Mouse (Mus musculus): ENCODE measurements around the gene Zcchc7. TPM values are rescaled to one million over a fixed set of nuclear protein-coding genes. Genes with fewer than 3 reads are reported as not detected.

The Zcchc7 gene
- total and polyA plus RNA-seq, 2 experiments from 2014 or later: 17.3 to 34.5 TPM

- no peak overlapping the region for H3K4me3 ChIP-seq (ENCODE audit: low read depth, low read length)
- H3K27me3 ChIP-seq (ENCODE audit: insufficient read depth, low read length): no peaks in the 10 kb centered on the region; the same call in 1 of the 2 replicates
- H3K9ac ChIP-seq (replicated peaks; ENCODE audit: low read length, poor library complexity, severe bottlenecking): no peak overlapping the region
- no peaks in the 10 kb centered on the region for H3K4me1 ChIP-seq (ENCODE audit: insufficient read depth, low read length)
- H3K27ac ChIP-seq (ENCODE audit: low read depth, low read length): no peak overlapping the region
- H3K4me2 ChIP-seq (ENCODE audit: low read depth, low read length, poor library complexity, severe bottlenecking): no peak overlapping the region
- TF ChIP-seq CTCF (IDR thresholded peaks at IDR 0.05): no peak
- no peaks in the 10 kb centered on the region for H3K9me3 ChIP-seq (ENCODE audit: low read length)
- no peak for ATAC-seq (ENCODE audit: low FRiP score)
- DNase-seq (ENCODE audit: low spot score): no peak
- 83% methylated on average over 3 of the region's 3 CpGs for WGBS
- H3K36me3 ChIP-seq (ENCODE audit: insufficient read depth, low read length): no peaks in the 10 kb centered on the region
Measured at GRCm38 (mm10) chr4:44777101-44777500, 21.4 kb downstream of the Zcchc7 start.

DNA sequence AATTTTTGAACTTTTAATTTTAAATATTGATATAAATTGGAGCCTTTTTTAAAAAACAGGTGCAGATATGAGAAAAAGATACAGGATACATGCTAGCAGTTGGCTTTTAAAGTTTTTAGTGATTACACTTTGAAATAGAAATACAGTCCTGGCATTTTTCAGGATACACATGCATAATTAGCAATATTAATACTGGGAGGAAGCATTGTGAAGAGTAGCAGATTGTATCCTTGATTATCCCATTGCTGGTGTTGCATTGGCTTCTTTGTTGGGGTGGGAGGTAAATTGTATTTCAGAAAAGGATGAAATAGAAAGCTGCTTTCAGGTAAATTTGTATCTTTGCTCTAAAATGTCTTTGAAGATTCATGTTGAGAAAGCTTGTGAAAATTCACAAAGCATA, 22.0 kb downstream of the Zcchc7 start:
- no peaks in the 10 kb centered on the region for H3K36me3 ChIP-seq (ENCODE audit: insufficient read depth, low read length)
- TF ChIP-seq CTCF (IDR thresholded peaks at IDR 0.05): no peak
- H3K4me1 ChIP-seq (ENCODE audit: insufficient read depth, low read length): no peaks in the 10 kb centered on the region
- no peak overlapping the region for H3K27ac ChIP-seq (ENCODE audit: low read depth, low read length)
- no peak overlapping the region for H3K9ac ChIP-seq (replicated peaks; ENCODE audit: low read length, poor library complexity, severe bottlenecking)
- H3K27me3 ChIP-seq (ENCODE audit: insufficient read depth, low read length): no peaks in the 10 kb centered on the region; the same call in 1 of the 2 replicates
- H3K4me2 ChIP-seq (ENCODE audit: low read depth, low read length, poor library complexity, severe bottlenecking): no peak overlapping the region
- no peaks in the 10 kb centered on the region for H3K9me3 ChIP-seq (ENCODE audit: low read length)
- no peak overlapping the region for H3K4me3 ChIP-seq (ENCODE audit: low read depth, low read length)
- DNase-seq (ENCODE audit: low spot score) (no peak), ATAC-seq (ENCODE audit: low FRiP score) (no peak)

GRCm38 (mm10) chr4:44778316-44778715, 22.6 kb downstream of the Zcchc7 start:
- Histone ChIP-seq H3K9me3 (ENCODE audit: low read length) (no peaks in the 10 kb centered on the region), H3K4me3 (ENCODE audit: low read depth, low read length) (no peak overlapping the region), H3K36me3 (ENCODE audit: insufficient read depth, low read length) (no peaks in the 10 kb centered on the region), H3K4me1 (ENCODE audit: insufficient read depth, low read length) (no peaks in the 10 kb centered on the region), H3K27ac (ENCODE audit: low read depth, low read length) (no peak overlapping the region), H3K9ac (replicated peaks; ENCODE audit: low read length, poor library complexity, severe bottlenecking) (no peak overlapping the region), H3K4me2 (ENCODE audit: low read depth, low read length, poor library complexity, severe bottlenecking) (no peak overlapping the region), H3K27me3 (ENCODE audit: insufficient read depth, low read length) (no peaks in the 10 kb centered on the region; the same call in 1 of the 2 replicates)
- 59% methylated on average over 3 of the region's 3 CpGs for WGBS
- TF ChIP-seq CTCF (IDR thresholded peaks at IDR 0.05): no peak
- no peak for DNase-seq (ENCODE audit: low spot score)
- ATAC-seq (ENCODE audit: low FRiP score): no peak

- DNase-seq (ENCODE audit: low spot score) (no peak), ATAC-seq (ENCODE audit: low FRiP score) (no peak)
- Histone ChIP-seq H3K36me3 (ENCODE audit: insufficient read depth, low read length) (no peaks in the 10 kb centered on the region), H3K9ac (replicated peaks; ENCODE audit: low read length, poor library complexity, severe bottlenecking) (no peak overlapping the region), H3K4me2 (ENCODE audit: low read depth, low read length, poor library complexity, severe bottlenecking) (no peak overlapping the region), H3K9me3 (ENCODE audit: low read length) (no peaks in the 10 kb centered on the region), H3K27ac (ENCODE audit: low read depth, low read length) (no peak overlapping the region), H3K4me3 (ENCODE audit: low read depth, low read length) (no peak overlapping the region), H3K4me1 (ENCODE audit: insufficient read depth, low read length) (no peaks in the 10 kb centered on the region), H3K27me3 (ENCODE audit: insufficient read depth, low read length) (no peaks in the 10 kb centered on the region)
- 58% methylated on average over 4 of the region's 4 CpGs for WGBS
- TF ChIP-seq CTCF (IDR thresholded peaks at IDR 0.05): no peak
Measured at GRCm38 (mm10) chr4:44780462-44781157, 24.9 kb downstream of the Zcchc7 start.

DNA sequence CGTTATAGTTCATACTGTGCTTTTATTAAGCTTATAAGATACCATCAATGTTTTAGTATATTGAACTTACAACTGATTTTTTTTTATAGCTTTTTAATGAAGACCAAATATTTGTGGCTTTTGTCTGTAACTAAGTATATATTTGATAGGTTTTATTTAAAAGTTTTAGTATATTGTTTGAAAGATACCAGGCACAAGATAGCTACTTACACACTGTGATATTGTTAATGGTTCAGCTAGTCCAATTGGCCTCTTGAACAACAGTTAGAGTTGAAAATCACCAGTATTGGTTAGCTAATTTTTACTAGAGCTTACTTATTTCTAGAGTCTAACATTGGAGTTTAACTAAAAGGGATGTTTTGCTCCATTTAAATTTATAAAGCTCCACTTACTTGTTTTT, 25.8 kb downstream of the Zcchc7 start:
- no peak overlapping the region for H3K9ac ChIP-seq (replicated peaks; ENCODE audit: low read length, poor library complexity, severe bottlenecking)
- H3K4me1 ChIP-seq (ENCODE audit: insufficient read depth, low read length): no peaks in the 10 kb centered on the region
- H3K36me3 ChIP-seq (ENCODE audit: insufficient read depth, low read length): no peaks in the 10 kb centered on the region
- H3K4me3 ChIP-seq (ENCODE audit: low read depth, low read length): no peak overlapping the region
- H3K9me3 ChIP-seq (ENCODE audit: low read length): no peaks in the 10 kb centered on the region
- WGBS: 81% methylated on average over 1 of the region's 1 CpGs
- no peak overlapping the region for H3K4me2 ChIP-seq (ENCODE audit: low read depth, low read length, poor library complexity, severe bottlenecking)
- no peak for TF ChIP-seq CTCF (IDR thresholded peaks at IDR 0.05)
- no peak for ATAC-seq (ENCODE audit: low FRiP score)
- no peaks in the 10 kb centered on the region for H3K27me3 ChIP-seq (ENCODE audit: insufficient read depth, low read length)
- no peak for DNase-seq (ENCODE audit: low spot score)
- H3K27ac ChIP-seq (ENCODE audit: low read depth, low read length): no peak overlapping the region

DNA sequence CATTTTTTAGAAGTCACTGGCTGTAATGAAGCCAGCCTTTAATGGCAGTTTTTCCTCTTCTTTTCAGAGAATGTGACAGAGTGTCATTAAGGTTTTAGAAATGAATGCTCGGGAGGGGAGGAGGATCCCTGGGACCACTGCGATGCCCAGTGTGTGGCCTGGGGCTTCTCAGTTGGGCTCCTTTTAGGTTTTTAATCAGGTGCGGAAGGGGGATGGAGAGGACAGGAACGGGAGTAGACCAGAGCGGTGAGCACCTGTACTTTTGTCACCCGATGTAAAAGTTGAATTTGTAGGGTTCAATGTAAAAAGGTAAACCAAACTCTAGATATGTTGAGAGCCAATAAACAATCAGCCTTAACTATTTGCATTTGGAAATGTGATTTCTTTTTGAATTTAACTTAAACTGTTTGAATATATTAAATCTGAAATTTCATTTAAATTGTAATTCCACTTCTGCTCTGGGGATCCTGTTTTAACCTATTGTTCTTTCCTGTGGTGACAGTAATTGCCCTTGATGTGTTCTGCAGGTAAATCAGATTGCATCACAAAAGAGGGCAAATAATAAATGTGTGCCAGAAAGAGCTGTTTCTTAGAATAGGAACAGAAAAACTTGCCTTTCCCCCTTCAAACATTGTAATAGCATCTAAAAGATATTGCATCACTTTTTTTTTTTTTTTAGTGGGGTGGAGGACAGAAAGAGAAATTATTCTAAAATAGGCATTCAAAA, 28.1 kb downstream of the Zcchc7 start:
- no peak overlapping the region for H3K4me2 ChIP-seq (ENCODE audit: low read depth, low read length, poor library complexity, severe bottlenecking)

More for the DNA sequence above, 28.1 kb downstream of the Zcchc7 start:
- H3K4me1 ChIP-seq (ENCODE audit: insufficient read depth, low read length): no peaks in the 10 kb centered on the region
- no peak for DNase-seq (ENCODE audit: low spot score)
- no peaks in the 10 kb centered on the region for H3K36me3 ChIP-seq (ENCODE audit: insufficient read depth, low read length)
- no peaks in the 10 kb centered on the region for H3K27me3 ChIP-seq (ENCODE audit: insufficient read depth, low read length)
- H3K27ac ChIP-seq (ENCODE audit: low read depth, low read length): no peak overlapping the region
- 31% methylated on average over 6 of the region's 6 CpGs for WGBS
- TF ChIP-seq CTCF (IDR thresholded peaks at IDR 0.05): no peak
- ATAC-seq (ENCODE audit: low FRiP score): no peak
- H3K9ac ChIP-seq (replicated peaks; ENCODE audit: low read length, poor library complexity, severe bottlenecking): no peak overlapping the region
- H3K4me3 ChIP-seq (ENCODE audit: low read depth, low read length): no peak overlapping the region
- H3K9me3 ChIP-seq (ENCODE audit: low read length): no peaks in the 10 kb centered on the region
